Comparison of ENCODE assay signal across 29 mouse cellular contexts in genomic region chr16:94452768-94453167, GRCm38 (mm10).
A peak's percentile ranks its signal among the peaks of the same experiment; 100 is the strongest.
DNase-seq lines count a peak whose midpoint lies in the region; ATAC-seq and TF ChIP-seq lines count a peak whose summit lies in the region.
"Had no signal": no experiment of that assay in that cellular context is flagged by ENCODE, and none has a peak within 500 bp of the region (broad histone marks: within the 10 kb centered on the region; RNA-seq: fewer than 3 reads in every experiment).

No protein-coding gene starts in this region.

- peak; percentile 25 for DNase-seq in kidney, adult 2 months
- no peak for DNase-seq in kidney, adult 18-20 months
- DNase-seq in kidney, postnatal 0 days (ENCODE audit: low spot score): peak; percentile 61
- DNase-seq in kidney, postnatal 14 days: no peak
- peak; percentile 35 for DNase-seq in 3134 (ENCODE audit: extremely low read depth, insufficient read length, low spot score)
- DNase-seq in gastrocnemius, adult 8-10 months (ENCODE audit: low spot score in 2 of 2): no peak
- no peak for DNase-seq in cerebellum, postnatal 14 days
- DNase-seq: adrenal gland, adult 8-10 months; adrenal gland, postnatal 25 days; B cell, adult 2 months; cerebellum, adult 18-20 months; cerebellum, adult 9-10 months; cerebellum, postnatal 25 days; gastrocnemius, postnatal 10 days; gastrocnemius, postnatal 36 days; heart, adult 2 months; heart, postnatal 14 days; heart, postnatal 4 days had no signal

- no peak for TF ChIP-seq POLR2A in kidney, adult 2 months (IDR thresholded peaks at IDR 0.05; ENCODE audit: low read depth, low read length)

- H3K9me3 ChIP-seq in kidney, postnatal 0 days (replicated peaks; ENCODE audit: low read length): no peaks in the 10 kb centered on the region
- H3K9me3 ChIP-seq in intestine, embryonic 15.5 days: no peaks in the 10 kb centered on the region
- H3K9me3 ChIP-seq: embryonic facial prominence, embryonic 12.5 days; embryonic facial prominence, embryonic 15.5 days; G1E; heart, embryonic 10.5 days; heart, embryonic 13.5 days had no signal

- 36% methylated on average over 4 of the region's 4 CpGs for WGBS in kidney, adult 2 months
- 39% methylated on average over 4 of the region's 4 CpGs for WGBS in kidney, postnatal 0 days
- whole genome bisulfite sequencing in intestine, embryonic 15.5 days: 76% methylated on average over 4 of the region's 4 CpGs

- peaks cover 10% of the 10 kb centered on the region for H3K36me3 ChIP-seq in kidney, adult 2 months (ENCODE audit: control insufficient read depth, insufficient read depth, low read length)
- H3K36me3 ChIP-seq in kidney, postnatal 0 days (ENCODE audit: insufficient read depth, low read length): peaks cover 68% of the 10 kb centered on the region
- H3K36me3 ChIP-seq in intestine, embryonic 15.5 days: peaks cover 24% of the 10 kb centered on the region

- TF ChIP-seq CTCF in kidney, adult 2 months (conservative IDR thresholded peaks at IDR 0.05; ENCODE audit: insufficient read depth, insufficient read length, low read depth, low read length): no peak
- TF ChIP-seq CTCF in kidney, postnatal 0 days (IDR thresholded peaks at IDR 0.05; ENCODE audit: low read depth): no peak

- H3K4me2 ChIP-seq in kidney, postnatal 0 days (ENCODE audit: low read length): no peak overlapping the region
- H3K4me2 ChIP-seq in intestine, embryonic 15.5 days (replicated peaks): no peak overlapping the region
- H3K4me2 ChIP-seq: embryonic facial prominence, embryonic 12.5 days; embryonic facial prominence, embryonic 15.5 days; heart, embryonic 13.5 days; hindbrain, embryonic 14.5 days had no signal

- H3K27me3 ChIP-seq in kidney, adult 2 months (replicated peaks; ENCODE audit: control insufficient read depth, insufficient read depth, low read length): no peaks in the 10 kb centered on the region
- H3K27me3 ChIP-seq in kidney, postnatal 0 days (ENCODE audit: insufficient read depth, low read length): no peaks in the 10 kb centered on the region
- no peaks in the 10 kb centered on the region for H3K27me3 ChIP-seq in intestine, embryonic 15.5 days (replicated peaks)
- H3K27me3 ChIP-seq: CH12.LX; embryonic facial prominence, embryonic 12.5 days; embryonic facial prominence, embryonic 15.5 days; heart, embryonic 13.5 days had no signal

- H3K4me1 ChIP-seq in kidney, adult 2 months (ENCODE audit: control insufficient read depth, insufficient read depth, low read length): peaks cover 4% of the 10 kb centered on the region; the same call in 1 of the 2 replicates
- H3K4me1 ChIP-seq in kidney, postnatal 0 days (replicated peaks; ENCODE audit: insufficient read depth, low read length): peaks cover 10% of the 10 kb centered on the region
- H3K4me1 ChIP-seq in intestine, embryonic 15.5 days (replicated peaks): peaks cover 10% of the 10 kb centered on the region; the same call in 1 of the 2 replicates
- H3K4me1 ChIP-seq: embryonic facial prominence, embryonic 12.5 days; embryonic facial prominence, embryonic 15.5 days; heart, embryonic 10.5 days; heart, embryonic 13.5 days had no signal

- H3K27ac ChIP-seq in kidney, adult 2 months (ENCODE audit: insufficient read depth, low read depth, low read length): no peak overlapping the region
- peak overlapping the region; percentile 62 for H3K27ac ChIP-seq in kidney, postnatal 0 days
- H3K27ac ChIP-seq in intestine, embryonic 15.5 days: 0 out of 2 replicates have a peak overlapping the region, but pooled peaks have one; percentile 79
- H3K27ac ChIP-seq: embryonic facial prominence, embryonic 12.5 days; embryonic facial prominence, embryonic 15.5 days; heart, adult 2 months; heart, embryonic 10.5 days; heart, embryonic 13.5 days; hindbrain, embryonic 14.5 days; hindbrain, postnatal 0 days had no signal

- no peak overlapping the region for H3K9ac ChIP-seq in kidney, postnatal 0 days (ENCODE audit: low read depth, low read length)
- no peak overlapping the region for H3K9ac ChIP-seq in intestine, embryonic 15.5 days
- H3K9ac ChIP-seq: embryonic facial prominence, embryonic 12.5 days; embryonic facial prominence, embryonic 15.5 days; heart, embryonic 13.5 days; hindbrain, embryonic 14.5 days had no signal

- ATAC-seq in kidney, postnatal 0 days (replicated peaks; ENCODE audit: low FRiP score, low read depth): no peak; the same call in 1 of the 2 replicates
- ATAC-seq in intestine, embryonic 15.5 days: no peak
- ATAC-seq: activated CD4-positive, CD25-positive, alpha-beta regulatory T cell, adult 4 months; forebrain, embryonic 14.5 days; hindbrain, postnatal 0 days had no signal

- H3K4me3 ChIP-seq in kidney, adult 2 months (ENCODE audit: insufficient read depth, low read depth, low read length): no peak overlapping the region
- H3K4me3 ChIP-seq in kidney, postnatal 0 days (replicated peaks; ENCODE audit: low read depth, low read length): no peak overlapping the region
- H3K4me3 ChIP-seq in intestine, embryonic 15.5 days (replicated peaks): no peak overlapping the region
- H3K4me3 ChIP-seq: embryonic facial prominence, embryonic 12.5 days; embryonic facial prominence, embryonic 15.5 days; heart, adult 2 months; heart, embryonic 10.5 days; heart, embryonic 13.5 days had no signal

Comparison
In these comparisons a context has a peak if more than half of its experiments do, and no peak if none do; other contexts are left out.
1. DNase-seq: peak in kidney, adult 2 months (single experiment), kidney, postnatal 0 days (single experiment) and 3134 (single experiment); none in kidney, adult 18-20 months (single experiment), kidney, postnatal 14 days (single experiment), gastrocnemius, adult 8-10 months (0 of 2) and cerebellum, postnatal 14 days (0 of 2).